Mouse (Mus musculus) gastrocnemius, postnatal 14 days (tissue): ENCODE measurements at regions not wholly inside any gene's neighbourhood (a gene's known extent, or its start where the extent isn't known, plus 50 kb on each side); places are given as distances from the start of the nearest gene placed in this dataset.

Experiments
- DNase-seq: peaks from one replicate; pipeline ENCODE4 v3.0.0; 2021; ENCODE audit warnings: mixed read lengths
- intact Hi-C: fragments of 180-260 bp; cut with DNase I; formaldehyde crosslinking; loops from one replicate; pipeline ENCODE4 v1.15.1; 2025; ENCODE audit warnings: low total_unique reads

DNA sequence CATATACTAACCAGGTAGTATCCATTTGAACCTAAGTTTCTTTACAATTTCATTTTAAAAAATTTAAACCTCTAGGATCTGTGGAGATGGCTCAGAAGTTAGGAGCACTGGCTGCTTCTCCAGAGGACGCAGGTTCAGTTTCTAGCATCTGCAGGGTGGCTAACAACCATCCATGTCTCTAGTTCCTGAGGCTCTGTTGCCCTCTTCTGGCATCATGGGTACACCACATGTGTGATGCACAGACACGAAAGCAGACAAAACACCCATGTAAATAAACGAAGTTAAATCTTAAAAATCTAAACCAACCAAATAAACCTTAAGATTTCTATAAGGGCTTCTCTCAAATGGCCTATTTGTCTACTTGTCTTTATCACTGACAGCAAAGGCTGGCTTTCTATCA is 157.6 kb upstream of the Nr5a2 start:
- no peak for DNase-seq
- intact Hi-C loops = no loop called here

DNA sequence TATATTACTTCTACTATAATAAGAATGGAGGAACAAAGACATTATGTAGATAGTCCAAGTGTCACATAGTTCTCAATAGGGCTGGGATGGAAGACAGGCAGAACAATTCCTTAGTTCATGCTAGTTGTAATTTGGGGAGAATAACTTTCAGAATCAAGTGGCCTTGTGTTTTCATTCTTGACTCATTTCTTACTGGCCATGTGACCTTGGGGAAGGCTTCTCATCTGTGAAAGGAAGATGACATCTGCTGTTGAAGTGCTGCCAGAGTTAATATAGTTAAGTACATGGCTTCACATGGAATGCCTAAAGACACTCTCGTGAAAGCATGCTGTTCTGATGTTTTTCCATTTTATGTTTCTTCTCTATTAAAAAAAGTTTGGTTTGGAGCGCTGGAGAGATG is 146.2 kb upstream of the Nr5a2 start:
- DNase-seq = no peak
- intact Hi-C loops = no loop called here

DNA sequence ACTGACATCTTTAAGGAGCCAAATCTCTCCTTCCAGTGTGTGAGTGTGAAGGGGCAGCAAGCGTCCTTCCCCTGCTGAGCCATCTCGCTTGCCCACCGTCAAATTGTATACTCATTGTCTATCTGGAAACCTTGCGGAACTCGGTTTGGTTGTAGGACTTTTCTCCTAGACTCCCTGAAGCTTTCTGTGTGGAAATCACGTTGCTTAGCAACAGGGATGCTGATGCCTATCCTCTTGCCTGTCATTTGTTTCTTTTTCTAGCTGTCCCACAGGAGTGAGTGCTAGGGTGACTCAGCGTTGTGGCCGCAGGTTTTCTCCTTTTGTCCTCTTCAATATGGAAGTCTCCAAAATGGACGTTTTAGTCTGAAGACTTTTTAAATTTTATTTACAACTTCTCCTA is 131.5 kb upstream of the Nr5a2 start:
- intact Hi-C loops = no loop called here
- DNase-seq = no peak

DNA sequence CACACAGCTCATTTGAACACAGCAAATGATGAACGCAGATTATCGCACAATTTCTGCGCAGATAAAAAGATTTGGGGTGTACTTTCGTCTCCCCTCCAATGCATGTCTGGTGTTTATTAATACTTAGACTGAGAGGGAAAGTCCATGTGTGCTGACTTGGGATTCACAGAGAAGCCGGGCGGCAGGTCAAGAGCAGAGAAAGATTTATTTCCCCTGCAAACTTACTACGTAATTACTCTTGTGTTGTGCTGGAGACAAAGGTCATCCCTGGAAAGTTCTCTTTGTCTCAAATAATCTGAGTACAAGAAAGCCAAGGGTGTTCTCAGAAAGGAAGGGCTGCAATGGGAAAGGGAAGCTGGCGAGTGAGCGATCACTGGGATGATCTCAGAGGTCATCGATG is 127.9 kb upstream of the Nr5a2 start:
- intact Hi-C loops = no loop called here
- DNase-seq = no peak

DNA sequence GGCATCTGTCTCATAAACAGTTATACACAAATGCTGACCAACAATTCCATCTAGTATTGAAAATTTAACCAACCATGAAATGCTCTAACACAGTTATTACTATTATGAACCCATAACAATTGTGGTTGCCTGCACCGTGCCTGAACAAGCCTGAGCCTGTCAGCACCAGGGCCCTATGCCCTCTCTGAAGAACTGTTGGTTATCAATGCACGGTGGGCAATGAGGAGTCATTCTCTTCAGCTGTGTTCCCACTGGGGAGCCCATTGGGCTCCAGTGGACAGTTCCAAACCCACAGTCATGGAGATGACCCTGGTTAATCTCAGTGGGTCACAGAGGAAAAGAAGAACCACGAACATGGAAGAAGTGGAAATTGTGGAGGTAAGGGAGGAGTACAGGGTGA is 126.5 kb upstream of the Nr5a2 start:
- no peak for DNase-seq
- intact Hi-C loops = no loop called here

DNA sequence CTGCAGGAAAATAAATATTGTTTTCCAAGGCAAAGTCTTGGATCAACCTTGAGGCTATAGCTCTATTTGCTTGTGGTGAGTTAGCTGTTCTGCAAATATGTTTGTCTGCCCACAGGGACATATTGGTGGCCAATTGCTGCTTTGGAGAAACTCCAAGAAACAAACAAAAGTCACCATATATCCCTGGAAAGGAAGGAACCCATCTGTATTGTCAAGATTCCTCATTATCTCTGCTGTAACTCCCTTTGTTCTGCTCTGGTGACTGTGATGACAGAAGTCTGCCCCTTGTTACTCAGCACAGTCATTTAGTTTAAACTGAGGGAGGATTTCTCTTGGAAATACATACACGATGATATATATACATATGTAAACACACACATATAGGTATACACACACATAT is 123.3 kb upstream of the Nr5a2 start:
- intact Hi-C loops = no loop called here
- DNase-seq = no peak

DNA sequence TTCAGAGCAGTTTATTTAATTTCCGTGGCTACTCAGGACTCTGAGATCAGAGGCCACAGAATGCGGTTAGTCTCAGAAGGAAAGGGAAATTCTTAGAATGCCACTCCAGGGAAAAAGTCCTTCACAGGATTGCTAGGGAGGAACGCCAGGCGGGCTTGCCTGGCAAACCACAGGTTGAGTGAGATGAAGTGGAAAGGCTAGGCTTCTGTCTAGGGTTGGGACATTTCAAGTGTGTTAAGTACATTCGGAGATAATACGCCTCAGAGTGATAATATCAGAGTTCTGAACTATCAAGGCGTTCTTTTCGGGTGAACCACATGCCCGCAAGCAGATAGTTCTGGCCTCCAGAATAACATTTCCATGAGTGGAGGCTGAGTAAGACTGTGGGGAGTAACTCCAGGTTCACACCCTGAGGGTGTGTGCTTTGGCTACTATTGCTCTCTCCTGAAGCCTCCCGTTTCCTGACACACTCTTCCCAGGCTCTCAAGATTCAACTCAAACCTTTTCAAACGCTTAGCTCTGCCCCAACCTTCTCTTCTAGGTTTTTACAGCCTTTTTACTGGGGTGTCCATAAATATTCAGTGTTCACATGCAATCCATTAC is 119.3 kb upstream of the Nr5a2 start:
- intact Hi-C loops = no loop called here
- DNase-seq = no peak

DNA sequence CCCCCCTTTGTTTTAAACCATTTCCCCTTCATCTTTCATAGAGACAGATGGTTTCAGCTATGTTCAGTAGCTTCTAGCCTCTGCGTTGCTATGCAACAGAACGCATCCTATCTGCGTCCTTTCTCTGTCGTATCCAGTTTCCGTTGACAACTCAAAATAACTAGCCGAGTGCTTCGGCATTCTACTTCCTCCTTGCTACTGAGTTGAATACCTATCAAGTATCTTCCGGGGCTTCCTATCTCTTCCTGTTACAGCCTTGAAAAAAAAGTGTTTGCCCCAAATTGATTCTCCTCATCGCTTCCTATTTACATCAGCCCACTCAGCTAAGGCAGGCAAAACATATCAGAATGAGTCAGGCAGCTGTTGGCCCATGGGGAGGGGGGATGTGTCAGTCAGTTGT is 114.5 kb upstream of the Nr5a2 start:
- intact Hi-C loops = no loop called here
- DNase-seq = no peak

DNA sequence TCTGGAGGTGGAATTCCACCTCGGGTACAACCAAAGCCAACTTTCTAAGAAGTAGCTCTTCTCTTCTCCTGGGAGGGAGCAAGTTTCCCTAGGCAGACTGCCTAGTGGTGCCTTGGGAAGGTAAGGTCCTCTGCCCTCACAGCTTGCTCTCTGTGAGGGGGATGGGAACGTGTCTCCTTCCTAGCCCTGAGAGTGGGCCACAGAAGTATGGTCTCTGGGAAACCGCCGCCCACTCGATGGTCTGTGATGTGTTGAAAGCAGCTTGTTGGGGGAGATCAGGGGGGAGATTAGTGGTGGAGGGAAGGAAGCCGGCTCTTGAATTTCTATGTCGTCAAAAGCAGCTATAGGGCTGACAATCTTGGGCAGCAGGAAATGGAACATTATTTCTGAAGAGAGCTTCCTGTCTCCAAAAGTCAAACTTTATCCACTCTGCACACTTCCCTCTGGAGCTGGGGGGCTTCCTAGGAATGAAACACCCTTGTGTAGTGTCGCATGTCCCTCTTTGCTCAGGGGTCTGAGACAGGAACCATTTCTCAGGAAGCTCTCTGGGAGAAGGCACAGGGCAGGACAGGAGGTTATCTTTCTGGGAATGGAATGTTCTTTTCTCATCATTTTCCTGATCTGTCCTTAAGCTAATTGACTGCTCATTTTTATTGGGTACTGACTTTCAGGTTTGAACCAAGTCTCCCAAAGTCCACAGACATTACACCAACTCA is 113.8 kb upstream of the Nr5a2 start:
- intact Hi-C loops = no loop called here
- DNase-seq = no peak

DNA sequence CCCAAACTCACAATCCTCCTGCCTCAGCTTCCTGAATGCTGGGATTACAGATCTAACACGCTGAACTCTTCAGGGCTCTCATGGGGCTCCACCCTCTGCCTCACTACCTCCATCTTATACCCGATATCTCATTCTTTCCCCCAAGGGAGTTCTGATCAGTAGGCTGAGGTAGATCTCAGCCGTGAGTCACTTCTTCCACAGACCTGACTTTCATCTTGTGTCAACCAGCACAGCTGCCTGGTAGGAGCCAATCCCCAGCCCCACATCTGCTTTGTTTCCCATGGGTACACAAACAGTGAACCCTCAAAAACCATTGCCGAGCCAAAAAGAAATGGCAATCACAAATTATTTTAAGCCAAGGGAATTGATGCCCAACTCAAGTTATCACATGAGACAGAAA is 100.7 kb upstream of the Nr5a2 start:
- no peak for DNase-seq
- intact Hi-C loops = no loop called here

DNA sequence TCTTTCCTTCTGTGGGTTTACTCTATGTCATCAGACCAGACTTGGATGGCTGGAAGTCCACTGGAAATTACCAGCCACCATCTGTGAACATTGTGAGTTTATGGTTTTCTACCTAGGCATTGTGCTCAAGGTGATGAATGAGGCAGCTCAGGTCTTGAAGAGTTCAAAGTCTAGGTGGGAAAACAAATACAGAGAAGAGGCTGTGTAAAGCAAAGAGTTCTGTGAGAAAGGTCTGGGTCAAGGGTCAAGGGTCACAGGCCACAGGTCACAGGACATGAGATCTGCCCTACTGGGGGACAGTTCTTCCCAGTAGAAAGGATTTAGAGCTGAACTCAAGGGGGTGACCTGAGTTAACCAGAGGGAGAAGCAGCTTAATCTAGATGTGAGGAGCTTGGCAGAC is 92.9 kb upstream of the Nr5a2 start:
- DNase-seq = no peak
- intact Hi-C loops = no loop called here

DNA sequence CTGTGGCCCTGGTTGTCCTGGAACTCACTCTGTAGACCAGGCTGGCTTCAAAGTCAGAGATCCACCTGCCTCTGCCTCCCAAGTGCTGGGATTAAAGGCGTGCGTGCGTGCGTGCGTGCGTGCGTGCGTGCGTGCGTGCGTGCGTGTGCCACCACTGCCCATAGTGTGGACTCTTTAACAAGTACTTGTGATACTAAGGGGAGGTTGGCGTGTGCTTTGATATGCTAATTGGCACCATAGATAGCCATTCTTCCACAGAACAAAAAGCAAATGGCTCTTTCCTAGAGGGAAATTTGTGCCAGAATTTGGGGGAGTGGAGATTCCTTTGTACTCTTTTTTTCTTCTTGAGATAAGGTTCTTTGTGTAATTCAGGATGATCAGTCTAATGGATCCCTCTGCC is 91.3 kb upstream of the Nr5a2 start:
- intact Hi-C loops = no loop called here
- DNase-seq = no peak

DNA sequence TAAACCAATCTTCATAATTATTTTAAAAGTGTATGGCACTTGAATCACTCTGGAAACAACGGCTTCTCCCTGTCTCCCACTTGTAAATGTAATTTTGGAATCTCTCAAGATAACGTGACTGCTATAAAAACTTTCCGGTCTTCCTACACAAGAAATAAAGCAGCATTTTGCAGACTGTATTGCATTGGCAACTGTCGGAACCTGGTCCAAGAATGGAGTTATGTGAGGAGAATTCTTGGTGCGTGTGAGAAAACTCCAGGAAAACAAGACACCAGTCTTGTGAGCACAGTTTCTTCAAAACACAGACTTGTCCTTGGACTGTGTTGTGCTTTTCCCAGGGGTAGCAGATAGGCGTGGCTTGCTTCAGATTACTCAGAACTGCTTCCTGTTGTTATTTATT is 83.8 kb upstream of the Nr5a2 start:
- no peak for DNase-seq
- intact Hi-C loops = no loop called here

DNA sequence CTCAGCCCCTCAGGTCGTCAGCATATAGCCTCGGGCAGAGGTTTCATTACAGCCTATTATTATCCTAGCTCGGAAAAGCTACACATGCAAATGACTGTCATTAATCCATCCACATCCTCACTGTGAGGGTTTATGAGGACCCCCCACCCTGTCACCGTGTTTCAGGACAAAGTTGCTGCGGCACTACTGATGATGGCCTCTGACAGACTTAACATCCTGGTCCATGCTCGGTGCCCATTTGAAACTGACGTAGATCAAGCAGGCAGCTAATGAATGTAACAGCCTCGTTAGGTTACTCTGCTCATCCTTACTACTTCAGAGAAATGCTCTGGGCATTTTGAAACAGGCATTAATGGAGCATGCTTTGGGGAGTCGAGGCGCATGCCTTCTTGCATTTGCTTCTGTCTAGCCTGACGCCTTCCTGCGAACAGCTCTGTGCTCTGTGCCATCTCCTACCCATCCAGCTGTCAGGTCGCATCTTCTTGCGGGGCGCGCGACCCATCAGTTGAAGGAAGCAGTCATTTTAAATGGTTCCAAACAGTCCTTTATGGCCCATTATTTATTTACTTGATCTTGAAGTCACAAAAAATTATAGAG is 82.3 kb upstream of the Nr5a2 start:
- no peak for DNase-seq
- intact Hi-C loops = no loop called here

DNA sequence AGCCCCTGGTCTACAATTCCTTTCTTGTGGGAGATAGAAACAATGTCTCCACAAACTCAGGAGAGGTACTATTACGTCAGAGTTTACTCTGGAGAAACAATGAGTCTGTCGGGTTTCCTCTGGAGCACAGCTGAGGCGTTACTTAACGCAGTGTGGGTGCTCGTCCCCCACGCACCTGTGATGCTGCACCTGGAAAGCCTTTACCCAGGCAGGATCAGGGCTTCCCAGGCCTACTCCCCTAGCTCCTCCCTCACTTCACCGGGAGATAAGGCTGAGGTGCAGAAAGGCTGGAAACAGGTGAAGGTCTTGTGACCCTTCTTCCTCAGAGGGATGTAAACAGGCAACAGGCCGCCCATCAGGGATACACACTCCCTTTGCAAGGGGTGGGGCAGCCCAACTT is 80.7 kb upstream of the Nr5a2 start:
- intact Hi-C loops = no loop called here
- no peak for DNase-seq

DNA sequence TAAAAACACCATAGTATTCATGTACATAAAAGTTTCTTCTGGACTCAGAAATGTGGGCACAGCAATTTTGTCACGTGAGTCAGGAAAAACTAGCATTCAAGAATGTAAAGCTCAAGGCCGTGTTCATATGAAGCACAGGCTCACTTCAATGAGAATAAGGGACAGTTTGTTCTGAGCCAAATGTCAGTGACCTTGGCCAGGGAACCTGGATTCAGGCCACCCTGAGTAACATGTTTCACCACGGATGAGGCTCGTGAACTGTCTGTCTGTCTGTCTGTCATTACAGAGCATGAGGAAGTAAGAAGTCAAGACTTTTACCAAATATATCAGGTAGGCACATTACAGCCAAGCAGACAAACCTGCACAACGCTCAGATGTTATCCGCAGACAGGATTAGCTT is 74.3 kb upstream of the Nr5a2 start:
- intact Hi-C loops = no loop called here
- no peak for DNase-seq

DNA sequence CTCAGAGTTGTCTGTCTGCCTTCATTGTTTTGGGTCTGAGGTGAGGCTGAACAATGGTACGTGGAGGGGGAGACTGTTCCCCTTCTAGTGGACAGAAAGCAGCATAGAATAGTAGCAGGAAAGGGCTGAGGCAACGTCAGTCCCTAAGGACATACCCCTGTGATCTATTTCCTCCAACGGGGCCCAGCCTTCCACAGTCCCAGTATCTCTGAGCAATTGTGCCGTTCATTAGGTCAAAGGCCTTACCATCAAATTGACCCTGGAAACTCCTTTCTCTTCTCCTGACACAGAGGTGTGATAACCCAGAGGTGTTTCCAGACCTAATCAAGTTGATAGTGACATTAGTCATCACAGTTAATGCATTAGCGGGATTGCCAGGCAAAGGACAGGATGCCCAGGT is 73.4 kb upstream of the Nr5a2 start:
- no peak for DNase-seq
- intact Hi-C loops = no loop called here

DNA sequence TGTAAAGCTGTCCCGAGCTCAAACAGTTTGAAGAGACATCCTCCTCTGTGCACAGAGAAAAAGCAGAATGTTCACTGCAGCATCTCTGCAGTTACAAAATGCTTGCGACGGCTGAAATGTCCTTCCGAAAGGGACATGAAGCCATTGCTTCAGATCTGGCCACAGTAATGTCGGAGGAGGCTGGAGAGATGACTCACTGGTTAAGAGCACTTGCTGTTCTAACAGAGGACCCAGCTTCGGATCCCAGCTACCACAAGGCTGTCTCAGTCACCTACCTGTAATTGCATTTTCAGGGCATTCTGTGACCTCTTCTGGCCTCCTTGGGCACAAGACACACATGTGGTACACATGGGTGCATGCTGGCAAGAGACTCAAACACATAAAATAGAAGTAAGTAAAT is 63.5 kb upstream of the Nr5a2 start:
- intact Hi-C loops = no loop called here
- no peak for DNase-seq

DNA sequence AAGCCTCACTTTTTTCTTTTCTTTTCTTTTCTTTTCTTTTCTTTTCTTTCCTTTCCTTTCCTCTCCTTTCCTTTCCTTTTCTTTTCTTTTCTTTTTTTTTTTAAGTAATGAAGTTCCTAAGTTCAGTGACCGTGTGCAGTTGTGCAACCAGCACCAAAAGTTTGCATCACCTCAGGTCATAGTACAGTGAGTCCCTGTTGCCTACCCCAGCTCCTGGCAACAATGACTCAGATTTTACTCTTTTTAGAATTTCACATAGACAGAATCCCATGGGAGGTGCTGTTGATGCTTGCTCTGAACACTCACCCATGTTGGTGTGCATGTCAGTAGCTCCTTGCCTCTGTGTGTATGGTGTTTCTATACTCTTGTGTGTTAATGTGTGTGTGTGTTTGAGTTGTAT is 60.3 kb upstream of the Nr5a2 start:
- DNase-seq = no peak

DNA sequence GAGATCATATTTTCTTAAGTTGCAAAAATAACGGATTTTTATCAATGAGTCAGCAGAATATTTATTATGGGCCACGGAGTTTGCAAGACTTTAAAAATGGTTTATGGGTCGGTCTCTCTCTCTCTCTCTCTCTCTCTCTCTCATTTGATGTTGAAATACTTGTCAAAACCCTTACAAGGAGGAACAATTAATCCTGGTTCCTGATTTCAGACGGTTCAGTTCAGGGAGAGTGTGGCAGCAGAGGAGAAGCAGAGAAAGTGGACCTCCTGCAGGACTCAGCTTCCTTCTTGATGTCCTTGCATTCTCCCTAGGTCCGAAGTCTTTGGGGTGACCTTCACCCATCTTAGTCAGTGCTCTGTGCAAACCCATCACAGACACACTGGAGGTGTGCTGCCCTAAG is 57.4 kb upstream of the Nr5a2 start:
- DNase-seq = no peak
- intact Hi-C loops = no loop called here

More for the DNA sequence above, 60.3 kb upstream of the Nr5a2 start:
- intact Hi-C loops = no loop called here

DNA sequence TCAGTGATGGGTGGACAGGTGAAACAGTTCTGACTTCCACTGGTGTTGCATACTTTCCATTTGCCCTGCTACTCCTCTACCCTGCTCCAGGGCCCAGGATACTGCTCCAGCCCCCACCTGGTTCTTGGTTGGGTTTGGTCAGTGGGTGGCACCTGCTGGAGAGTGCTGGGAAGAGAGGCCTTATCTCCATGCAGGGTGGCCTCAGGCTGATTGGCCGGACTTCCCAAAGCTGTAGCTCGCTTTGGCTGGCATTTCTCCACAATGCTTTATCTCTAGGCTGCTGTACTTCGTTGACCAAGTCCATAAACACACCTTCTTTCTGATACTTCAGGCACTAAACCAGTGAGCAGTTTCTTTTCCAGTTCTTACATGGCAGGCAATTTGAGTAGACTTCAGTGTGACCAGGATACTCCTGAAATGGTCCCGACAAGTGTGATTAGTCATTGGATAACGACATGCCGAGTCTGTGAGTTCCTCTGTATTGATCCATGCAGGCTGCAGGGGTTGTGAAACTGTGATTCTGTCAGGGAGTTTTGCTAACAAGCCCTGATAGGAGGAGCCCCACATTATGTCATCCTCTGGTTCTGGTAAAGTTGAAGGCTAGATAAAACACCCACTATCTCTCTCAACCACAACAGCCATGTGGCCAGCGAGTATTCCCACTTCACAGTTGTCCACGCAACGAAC is 50.1 kb upstream of the Nr5a2 start:
- no peak for DNase-seq
- intact Hi-C loops = no loop called here
